Comparison of ENCODE assay signal across 9 mouse cellular contexts in the genomic region with DNA sequence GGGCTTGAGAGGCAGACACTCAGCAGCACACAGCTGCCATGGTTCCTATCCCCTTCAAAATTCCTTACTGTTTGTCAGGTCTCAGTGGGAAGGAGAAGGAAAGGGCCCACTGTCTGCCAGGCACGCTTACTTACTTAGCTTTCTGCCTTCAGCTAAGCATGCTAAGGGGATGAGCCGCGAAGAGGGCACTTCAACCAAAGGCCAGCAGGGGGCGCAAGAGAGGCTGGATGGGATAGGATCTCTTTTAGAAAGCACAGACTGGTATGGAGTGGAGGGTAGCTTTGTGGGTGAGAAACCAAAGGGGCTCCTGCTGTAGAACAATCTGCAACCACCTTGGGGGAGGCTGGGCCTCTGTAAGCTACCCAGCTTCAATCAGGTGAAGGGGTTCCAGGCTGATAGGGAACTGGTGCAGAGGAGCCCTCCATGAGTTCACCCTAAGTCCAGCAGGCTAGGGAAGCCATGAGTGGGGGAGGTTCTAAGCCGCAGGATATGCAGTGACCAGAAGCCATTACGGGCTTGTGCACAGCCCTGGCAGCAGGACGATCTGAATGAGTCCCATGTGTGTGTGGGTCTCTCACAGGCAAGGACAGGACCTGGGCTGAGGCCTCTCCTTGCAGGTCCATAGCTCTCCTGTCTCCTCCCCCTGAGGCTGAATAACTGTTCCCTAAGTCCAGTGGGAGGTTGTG. TPM values are rescaled to one million over a fixed set of nuclear protein-coding genes. Genes with fewer than 3 reads are reported as not detected.
DNase-seq lines count a peak whose midpoint lies in the region; ATAC-seq and TF ChIP-seq lines count a peak whose summit lies in the region.
"Had no signal": no experiment of that assay in that cellular context is flagged by ENCODE, and none has a peak within 500 bp of the region (broad histone marks: within the 10 kb centered on the region; RNA-seq: fewer than 3 reads in every experiment).

No protein-coding gene starts in this region.

- H3K27me3 ChIP-seq in kidney, embryonic 15.5 days, result no peaks in the 10 kb centered on the region
- no peaks in the 10 kb centered on the region for H3K27me3 ChIP-seq in liver, adult 2 months (ENCODE audit: control insufficient read depth, insufficient read depth, low read length)
- H3K27me3 ChIP-seq in stomach, embryonic 15.5 days (replicated peaks), result no peaks in the 10 kb centered on the region

- ATAC-seq in kidney, embryonic 15.5 days (replicated peaks; ENCODE audit: low FRiP score), result peak; percentile 30; the same call in 1 of the 2 replicates
- peak; percentile 22; the same call in 1 of the 2 replicates for ATAC-seq in stomach, embryonic 15.5 days (ENCODE audit: insufficient read depth, low FRiP score, low read depth)

- WGBS in kidney, embryonic 15.5 days, result 27% methylated on average over 7 of the region's 7 CpGs
- 35% methylated on average over 7 of the region's 7 CpGs for WGBS in liver, adult 2 months
- 30% methylated on average over 7 of the region's 7 CpGs for WGBS in stomach, embryonic 15.5 days

- H3K4me3 ChIP-seq in kidney, embryonic 15.5 days (replicated peaks), result no peak overlapping the region
- H3K4me3 ChIP-seq in liver, adult 2 months (ENCODE audit: insufficient read depth, low read depth, low read length), result no peak overlapping the region
- H3K4me3 ChIP-seq in stomach, embryonic 15.5 days (replicated peaks), result no peak overlapping the region
- H3K4me3 ChIP-seq: erythroblast, embryonic 14.5 days had no signal

- no peaks in the 10 kb centered on the region for H3K79me2 ChIP-seq in liver, adult 2 months (ENCODE audit: control insufficient read depth, insufficient read depth, low read length)

- no peak for TF ChIP-seq POLR2A in liver, adult 2 months (IDR thresholded peaks at IDR 0.05; ENCODE audit: extremely low read depth, insufficient read depth, low read length)

- H3K4me2 ChIP-seq in kidney, embryonic 15.5 days, result no peak overlapping the region
- H3K4me2 ChIP-seq in stomach, embryonic 15.5 days, result no peak overlapping the region

- DNase-seq in B cell, adult 2 months, result peak; percentile 88 to 89
- peak; percentile 84 for DNase-seq in adrenal gland, adult 2 months
- DNase-seq in embryo, embryonic 10.5 days (ENCODE audit: low spot score), result peak; percentile 89
- peak; percentile 57 for DNase-seq in gastrocnemius, postnatal 25 days
- DNase-seq in liver, adult 2 months (ENCODE audit: extremely low read depth, low read depth, low spot score), result peak; percentile 49
- DNase-seq in natural killer cell, adult 2 months (ENCODE audit: low spot score in 2 of 2), result peak; percentile 61 to 76

- H3K9ac ChIP-seq in kidney, embryonic 15.5 days, result no peak overlapping the region
- H3K9ac ChIP-seq in liver, adult 2 months (ENCODE audit: low read depth, low read length), result no peak overlapping the region
- H3K9ac ChIP-seq in stomach, embryonic 15.5 days, result no peak overlapping the region

- no peaks in the 10 kb centered on the region for H3K36me3 ChIP-seq in kidney, embryonic 15.5 days
- no peaks in the 10 kb centered on the region for H3K36me3 ChIP-seq in liver, adult 2 months (ENCODE audit: control insufficient read depth, insufficient read depth, low read length)
- no peaks in the 10 kb centered on the region for H3K36me3 ChIP-seq in stomach, embryonic 15.5 days

- TF ChIP-seq CTCF in liver, adult 2 months (IDR thresholded peaks at IDR 0.05; ENCODE audit: low read depth, low read length), result peak; percentile 95

- H3K27ac ChIP-seq in kidney, embryonic 15.5 days, result no peak overlapping the region
- no peak overlapping the region for H3K27ac ChIP-seq in liver, adult 2 months (replicated peaks; ENCODE audit: insufficient read depth, low read depth, low read length)
- H3K27ac ChIP-seq in stomach, embryonic 15.5 days, result no peak overlapping the region

- H3K4me1 ChIP-seq in kidney, embryonic 15.5 days, result 0 out of 2 replicates have a peak, but pooled peaks cover 3% of the 10 kb centered on the region
- peaks cover 14% of the 10 kb centered on the region for H3K4me1 ChIP-seq in liver, adult 2 months (ENCODE audit: control insufficient read depth, insufficient read depth, low read length)
- H3K4me1 ChIP-seq in stomach, embryonic 15.5 days, result no peaks in the 10 kb centered on the region

- no peaks in the 10 kb centered on the region for H3K9me3 ChIP-seq in kidney, embryonic 15.5 days (replicated peaks)
- no peaks in the 10 kb centered on the region for H3K9me3 ChIP-seq in stomach, embryonic 15.5 days

RNA-seq across cellular contexts. Expression of a gene that starts 19.5 kb away (rescaled TPM):
- 1 to 10 TPM in 1 of 2 experiments, under 1 TPM in 1; 0.63 to 1.6 TPM for total RNA-seq in adrenal gland, adult 2 months (2021)
- polyA plus RNA-seq in adrenal gland, adult 2 months (2012; rRNA removed), result 1.1 and 1.9 TPM in 2 replicates
- total RNA-seq in gastrocnemius, postnatal 25 days (2021), result under 1 TPM; 0.11 to 0.15 TPM
- 2.1 and 2.7 TPM in 2 replicates for polyA plus RNA-seq in kidney, embryonic 15.5 days (2015; fragmentation: Nextera tagmentation; extraction: Ambion mirVana)
- under 0.01 and 0.13 TPM in 2 replicates for total RNA-seq in liver, adult 2 months (2014; rRNA removed)
- 0.10 and 0.19 TPM in 2 replicates for polyA plus RNA-seq in liver, adult 2 months (2012; rRNA removed)
- 0.76 and 0.77 TPM in 2 replicates for polyA plus RNA-seq in stomach, embryonic 15.5 days (2015; fragmentation: Nextera tagmentation; extraction: Ambion mirVana)
- polyA plus RNA-seq: erythroblast, embryonic 14.5 days had no signal

RNA-seq across cellular contexts. Expression of a gene that starts 49.5 kb away (rescaled TPM):
- 10 to 100 TPM in 1 of 2 experiments, 1 to 10 TPM in 1; 8.5 to 11.3 TPM for total RNA-seq in adrenal gland, adult 2 months (2021)
- 24.1 and 24.6 TPM in 2 replicates for polyA plus RNA-seq in adrenal gland, adult 2 months (2012; rRNA removed)
- total RNA-seq in gastrocnemius, postnatal 25 days (2021), result 1 to 10 TPM; 2.2 to 2.9 TPM
- polyA plus RNA-seq in kidney, embryonic 15.5 days (2015; fragmentation: Nextera tagmentation; extraction: Ambion mirVana), result 29.1 and 29.2 TPM in 2 replicates
- 0.83 and 1.3 TPM in 2 replicates for total RNA-seq in liver, adult 2 months (2014; rRNA removed)
- polyA plus RNA-seq in liver, adult 2 months (2012; rRNA removed), result 3.3 and 5.5 TPM in 2 replicates
- polyA plus RNA-seq in stomach, embryonic 15.5 days (2015; fragmentation: Nextera tagmentation; extraction: Ambion mirVana), result 26.8 TPM in 2 replicates
